Mouse (Mus musculus): ENCODE measurements around the gene Plekhm2. TPM values are rescaled to one million over a fixed set of nuclear protein-coding genes. Genes with fewer than 3 reads are reported as not detected.

Plekhm2 gene
- total RNA-seq, 2 experiments from 2014 or later, result 81.0 to 83.1 TPM

DNA sequence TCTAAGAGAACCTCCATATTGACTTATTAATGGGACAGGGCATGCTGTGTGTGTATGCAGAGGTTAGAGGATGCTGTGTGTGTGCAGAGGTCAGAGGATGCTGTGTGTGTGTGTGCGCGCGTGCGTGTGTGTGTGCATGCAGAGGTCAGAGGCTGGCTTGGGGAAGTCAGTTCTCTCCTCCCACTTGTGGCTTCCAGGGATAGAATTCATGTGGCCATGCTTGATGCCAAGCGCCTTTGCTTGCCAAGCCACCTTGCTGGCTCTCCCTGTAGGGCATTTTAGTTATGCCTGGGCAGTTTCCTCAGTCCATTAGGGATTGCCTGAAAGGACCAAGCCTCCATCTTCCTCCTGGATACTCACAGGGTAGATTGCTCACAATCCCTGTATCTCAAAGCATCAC, 28.0 kb downstream of the Plekhm2 start:
- intact Hi-C loops (cut with DNase I), result no loop called here
- DNase-seq, result peak; percentile 77 to 78

GRCm38 (mm10) chr4:141635991-141636390, 28.7 kb downstream of the Plekhm2 start:
- intact Hi-C loops (cut with DNase I), result no loop called here
- no peak for DNase-seq

- DNase-seq, result no peak
- intact Hi-C loops (cut with DNase I), result no loop called here
Measured at GRCm38 (mm10) chr4:141632111-141632873, 32.4 kb downstream of the Plekhm2 start.

DNA sequence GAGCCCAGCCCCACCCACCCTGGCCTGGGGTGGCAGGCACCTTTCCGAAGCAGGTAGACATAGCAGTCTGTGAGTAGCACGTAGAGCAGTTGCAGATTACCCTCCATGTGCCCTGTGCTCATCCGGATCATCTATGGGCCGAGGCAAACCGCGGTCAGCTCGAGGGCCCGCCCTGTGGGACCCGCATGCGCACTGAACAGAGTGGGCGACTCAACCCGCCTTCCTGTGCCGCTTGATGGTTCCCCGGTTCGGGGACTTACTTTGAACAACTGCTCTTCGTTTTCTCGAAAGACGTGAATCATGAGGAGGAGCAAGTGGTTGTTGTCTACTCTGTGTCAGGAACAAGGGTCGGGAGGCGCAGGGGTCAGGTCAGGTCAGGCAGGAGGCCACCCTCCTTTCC, 33.4 kb downstream of the Plekhm2 start:
- intact Hi-C loops (cut with DNase I), result no loop called here
- DNase-seq, result no peak

- intact Hi-C loops (cut with DNase I), result no loop called here
Measured at GRCm38 (mm10) chr4:141630021-141630420, 34.7 kb downstream of the Plekhm2 start.

GRCm38 (mm10) chr4:141628661-141629060, 36.0 kb downstream of the Plekhm2 start:
- intact Hi-C loops (cut with DNase I), result no loop called here
- DNase-seq, result no peak

More at GRCm38 (mm10) chr4:141630021-141630420, 34.7 kb downstream of the Plekhm2 start:
- no peak for DNase-seq

- intact Hi-C loops (cut with DNase I), result no loop called here
- DNase-seq, result peak in 1 of 2 experiments; percentile 46
Measured at GRCm38 (mm10) chr4:141627502-141627901, 37.2 kb downstream of the Plekhm2 start.

DNA sequence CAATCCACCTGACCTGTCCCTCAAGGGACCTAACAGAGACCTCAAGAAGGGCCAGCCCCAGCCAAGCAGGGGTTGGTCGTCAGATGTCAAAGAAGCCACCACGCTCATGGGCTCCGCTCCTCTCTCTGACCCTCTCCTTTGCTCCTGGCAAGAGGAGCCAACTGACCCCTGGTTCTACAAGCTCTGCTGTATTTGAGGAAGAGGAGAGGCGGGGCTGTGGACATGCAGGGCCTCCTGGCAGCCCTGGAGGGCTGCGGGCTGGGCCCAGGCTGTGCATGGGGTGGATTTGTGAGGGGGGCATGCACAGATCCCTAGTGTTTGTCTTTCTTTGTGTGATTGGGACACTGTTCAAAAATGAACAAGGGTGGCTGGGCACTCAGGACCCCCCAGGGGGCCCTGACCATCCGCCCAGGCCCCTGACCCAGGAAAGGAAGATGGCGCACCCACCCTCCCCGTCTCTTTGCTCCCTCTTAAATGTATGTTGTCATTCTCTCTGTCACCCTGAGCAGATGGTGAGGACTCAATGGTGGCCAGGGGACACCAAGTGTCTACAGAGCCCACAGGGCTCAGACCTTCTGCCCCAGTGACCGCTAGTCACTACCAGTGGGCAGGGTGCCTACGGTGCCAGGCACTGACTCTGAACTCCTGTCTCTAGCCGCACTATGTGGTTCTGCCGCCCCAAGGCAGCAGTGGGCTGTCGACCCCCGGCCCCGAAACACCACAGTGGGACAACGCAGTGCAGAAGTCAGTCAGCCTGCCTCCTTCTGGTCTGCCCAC, 38.7 kb downstream of the Plekhm2 start:
- intact Hi-C loops (cut with DNase I), result no loop called here
- no peak for DNase-seq

- intact Hi-C loops (cut with DNase I), result no loop called here
- peak; percentile 46 to 59 for DNase-seq
Measured at GRCm38 (mm10) chr4:141624983-141625773, 39.5 kb downstream of the Plekhm2 start.

DNA sequence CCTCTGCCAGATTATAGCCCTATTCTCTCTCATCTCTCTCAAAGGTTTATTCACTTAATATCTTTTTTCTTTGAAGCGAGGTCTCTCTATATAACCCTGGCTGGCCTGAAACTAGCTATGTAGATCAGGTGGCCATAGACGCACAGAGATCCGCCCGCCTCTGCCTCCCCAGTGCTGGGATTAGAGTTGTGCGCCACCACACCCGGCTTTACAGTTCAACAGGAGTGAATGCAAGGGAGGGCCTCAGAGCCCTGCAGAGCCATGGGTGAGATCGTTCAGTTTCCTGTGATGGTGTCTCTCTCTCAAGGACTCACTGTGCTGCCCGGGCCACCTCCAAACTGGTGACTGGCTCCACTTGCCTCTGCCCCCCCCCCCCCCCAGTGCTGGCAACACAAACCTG, 40.6 kb downstream of the Plekhm2 start:
- DNase-seq, result peak in 1 of 2 experiments; percentile 34
- intact Hi-C loops (cut with DNase I), result no loop called here

DNA sequence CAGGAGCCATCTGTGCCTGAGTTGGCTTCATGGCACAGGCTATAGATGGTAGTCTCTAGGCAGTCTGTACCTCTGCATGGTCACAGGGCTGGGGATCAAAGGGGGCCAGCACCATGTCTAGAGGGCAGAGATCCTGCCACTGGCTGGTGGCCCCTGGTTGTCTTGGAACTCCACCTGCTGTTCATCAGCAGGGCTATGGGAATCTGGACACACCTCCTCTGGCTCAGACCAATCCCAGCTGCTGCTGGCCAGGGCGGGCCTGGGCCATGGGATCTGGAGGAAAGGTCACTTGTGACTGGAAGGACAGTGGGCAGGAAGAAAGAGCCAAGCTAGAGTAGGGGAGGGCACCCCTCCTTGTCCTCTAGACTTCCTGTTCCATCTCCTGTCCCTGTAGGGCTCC, 41.0 kb downstream of the Plekhm2 start, which contains the start of gene Slc25a34:
TSS of gene Slc25a34 (minus strand) at position 156 of the 400 bp plus-strand sequence.
- intact Hi-C loops (cut with DNase I), result loop anchor here (2.0 kb wide), 1 partner anchor 221 kb away; no protein-coding TSS in a partner anchor
- DNase-seq, result peak; percentile 90 to 92

DNA sequence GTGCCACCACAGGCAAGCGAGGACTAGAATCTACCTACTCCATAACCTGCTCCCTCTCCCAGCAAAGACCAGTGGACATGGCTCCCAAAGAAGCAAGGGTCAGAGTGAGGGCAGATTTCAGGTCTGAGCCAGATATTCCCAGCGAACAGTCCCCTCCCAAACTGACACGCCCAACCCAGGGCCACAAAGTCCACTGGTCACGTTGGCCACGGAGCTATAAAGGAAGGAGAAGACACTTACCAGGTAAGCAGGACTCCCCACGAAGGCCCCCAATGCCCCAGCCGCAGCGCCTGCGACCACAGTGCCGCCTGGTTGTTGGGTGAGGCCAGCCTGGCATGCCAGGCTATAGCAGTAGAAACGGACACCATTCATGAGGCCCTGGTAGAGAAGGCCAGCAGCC, 41.7 kb downstream of the Plekhm2 start:
- intact Hi-C loops (cut with DNase I), result loop anchor here (2.0 kb wide), 1 partner anchor 222 kb away; no protein-coding TSS in a partner anchor
- DNase-seq, result peak; percentile 36 to 46

GRCm38 (mm10) chr4:141622580-141622979, 42.1 kb downstream of the Plekhm2 start:
- DNase-seq, result no peak
- intact Hi-C loops (cut with DNase I), result loop anchor here (2.0 kb wide), 1 partner anchor 222 kb away; no protein-coding TSS in a partner anchor

GRCm38 (mm10) chr4:141622091-141622490, 42.6 kb downstream of the Plekhm2 start:
- intact Hi-C loops (cut with DNase I), result loop anchor here (2.0 kb wide), 1 partner anchor 223 kb away; no protein-coding TSS in a partner anchor
- DNase-seq, result no peak

DNA sequence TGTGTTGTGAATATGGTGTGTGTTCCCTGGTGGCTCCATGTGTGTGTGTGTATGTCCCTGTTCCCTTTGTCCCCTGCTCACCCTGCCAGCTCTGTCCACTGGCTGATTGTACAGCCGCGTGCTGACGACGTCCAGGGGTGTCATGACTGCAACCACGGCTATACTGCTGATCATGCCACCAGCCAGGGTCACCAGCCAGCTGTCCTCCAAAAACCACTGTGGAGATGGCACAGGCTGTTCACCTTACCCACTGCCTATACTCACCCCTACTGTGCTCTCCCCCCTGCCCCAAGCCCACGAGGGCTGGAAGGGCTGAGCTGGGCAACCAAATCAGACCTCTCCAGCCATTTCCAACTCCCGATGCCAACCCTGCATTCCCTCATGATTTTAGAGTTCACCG, 43.4 kb downstream of the Plekhm2 start:
- intact Hi-C loops (cut with DNase I), result no loop called here
- no peak for DNase-seq

- intact Hi-C loops (cut with DNase I), result loop anchor here (2.0 to 5.0 kb wide), 3 partner anchors 61 to 338 kb away; no protein-coding TSS in a partner anchor
- DNase-seq, result no peak
Measured at GRCm38 (mm10) chr4:141619299-141619883, 45.3 kb downstream of the Plekhm2 start.

DNA sequence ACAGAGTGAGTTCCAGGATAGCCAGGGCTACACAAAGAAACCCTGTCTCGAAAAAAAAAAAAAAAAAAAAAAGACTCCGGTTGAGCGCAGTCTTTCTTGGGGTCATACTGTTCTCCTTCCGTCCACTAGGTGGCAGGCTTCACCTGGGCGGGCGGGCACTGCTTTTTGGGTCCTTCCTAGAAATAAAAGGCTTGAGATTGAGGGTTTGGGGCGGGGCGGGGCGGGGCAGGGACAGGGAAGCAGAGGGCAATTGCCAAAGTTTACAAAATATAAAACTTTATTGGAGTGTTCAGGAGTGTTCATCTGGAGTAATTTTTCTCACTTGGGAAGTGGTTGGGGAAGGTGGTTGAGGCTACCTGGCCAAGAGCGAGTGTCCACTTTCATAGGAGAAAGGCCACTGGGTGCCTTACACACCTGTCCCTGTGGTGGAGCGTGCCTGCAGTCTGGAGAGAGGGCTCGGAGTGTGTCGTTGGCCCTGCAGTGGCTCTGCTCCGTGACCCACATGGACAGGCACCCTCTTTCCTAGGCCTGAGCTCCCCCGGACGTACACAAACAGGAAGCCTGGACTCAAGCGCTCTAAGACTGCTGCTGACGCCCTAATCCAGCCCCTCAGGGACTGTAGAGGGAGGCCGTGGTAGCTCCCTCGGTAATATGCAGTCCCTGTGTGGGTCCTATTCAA, 46.0 kb downstream of the Plekhm2 start, which contains the start of gene Tmem82:
TSS of gene Tmem82 (minus strand) at position 69 of the 679 bp plus-strand sequence.
- intact Hi-C loops (cut with DNase I), result loop anchor here (2.0 to 5.0 kb wide), 3 partner anchors 62 to 339 kb away; no protein-coding TSS in a partner anchor
- peak; percentile 76 to 85 for DNase-seq

DNA sequence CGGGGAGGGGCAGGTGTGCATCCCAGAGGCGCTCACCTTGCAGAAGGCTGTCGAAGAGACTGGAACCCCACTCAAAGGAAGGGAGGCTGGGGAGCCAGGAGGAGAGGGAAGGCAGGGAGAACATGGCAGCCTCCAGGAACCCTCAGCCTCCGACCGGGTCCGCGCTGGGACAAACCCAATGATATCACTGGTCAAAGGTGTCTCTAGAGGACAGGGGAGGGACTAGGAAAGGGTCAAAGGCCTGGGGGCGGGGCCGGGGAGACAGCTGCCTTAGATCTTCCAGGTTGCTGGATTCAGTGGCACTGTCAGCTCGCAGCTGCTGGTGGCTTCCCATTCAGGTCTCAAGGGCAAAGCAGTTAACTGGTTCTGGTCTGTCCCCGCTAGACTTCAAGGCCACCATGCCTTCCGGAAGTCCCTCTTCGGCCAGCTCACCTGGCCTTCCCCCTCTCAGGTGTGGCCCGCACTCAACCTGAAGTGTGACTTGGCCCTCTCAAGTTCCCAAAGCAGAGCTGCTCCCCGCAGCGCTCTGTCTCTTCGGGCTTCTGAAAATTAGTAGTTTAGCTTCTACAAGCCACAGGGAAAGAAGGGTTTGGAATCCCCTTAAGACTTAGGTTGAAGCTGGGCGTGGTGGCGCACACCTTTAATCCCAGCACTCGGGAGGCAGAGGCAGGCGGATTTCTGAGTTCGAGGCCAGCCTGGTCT, 46.7 kb downstream of the Plekhm2 start:
- intact Hi-C loops (cut with DNase I), result loop anchor here (2.0 to 5.0 kb wide), 3 partner anchors 63 to 339 kb away; no protein-coding TSS in a partner anchor
- DNase-seq, result peak; percentile 33 to 46

DNA sequence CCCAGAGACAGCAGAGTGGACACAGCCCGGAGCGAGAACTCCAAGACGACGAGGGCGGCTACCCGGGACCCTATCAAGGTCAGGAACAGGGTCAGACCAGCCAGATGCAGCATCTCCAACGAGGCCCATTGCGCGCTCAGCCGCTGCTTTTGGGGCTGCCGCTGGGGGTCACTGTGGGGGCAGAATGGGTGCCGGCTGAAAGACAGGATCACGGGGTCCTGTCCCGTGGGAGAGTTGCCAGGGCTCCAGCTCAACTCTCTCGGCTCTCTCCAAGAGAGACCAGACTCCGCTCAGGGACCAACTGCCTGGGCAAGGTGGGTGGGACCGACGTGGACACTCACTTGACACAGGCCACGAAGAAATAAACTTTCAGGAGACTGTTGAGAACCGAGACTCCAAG, 47.4 kb downstream of the Plekhm2 start:
- intact Hi-C loops (cut with DNase I), result loop anchor here (5.0 kb wide), 2 partner anchors 170 to 340 kb away; no protein-coding TSS in a partner anchor
- DNase-seq, result peak; percentile 84 to 88
